Mouse (Mus musculus) kidney, embryonic 16.5 days (tissue): ENCODE measurements around the gene Tbl1x. TPM values are rescaled to one million over a fixed set of nuclear protein-coding genes. Genes with fewer than 3 reads are reported as not detected.

Experiments
- ATAC-seq: fragments of 200-750 bp; cut with Nextera tagmentation; 2 replicates; pipeline ENCODE4 v1.8.0; 2017; ENCODE audit warnings: moderate TSS enrichment; ENCODE audit not compliant: low FRiP score, low TSS enrichment
- H3K27ac ChIP-seq: fragments of 300-500 bp; sonication (generic); 2 replicates; pipeline ENCODE4 v1.5.1; 2014; ENCODE audit warnings: low read length
- H3K27me3 ChIP-seq: fragments of 300-500 bp; sonication (generic); 2 replicates; pipeline ENCODE4 v1.6.1; 2014; ENCODE audit warnings: low read length, control low read depth, mixed read lengths; ENCODE audit not compliant: insufficient read depth
- H3K36me3 ChIP-seq: fragments of 300-500 bp; sonication (generic); 2 replicates; pipeline ENCODE4 v1.6.1; 2014; ENCODE audit warnings: low read length, control low read depth, mixed read lengths; ENCODE audit not compliant: insufficient read depth
- H3K4me1 ChIP-seq: fragments of 300-500 bp; sonication (generic); 2 replicates; pipeline ENCODE4 v1.6.1; 2014; ENCODE audit warnings: low read length, control low read depth, mixed read lengths; ENCODE audit not compliant: insufficient read depth
- H3K4me2 ChIP-seq: fragments of 300-500 bp; sonication (generic); replicated peaks from 2 replicates; pipeline ENCODE4 v1.6.1; 2014; ENCODE audit warnings: low read depth, low read length
- H3K4me3 ChIP-seq: fragments of 300-500 bp; sonication (generic); 2 replicates; pipeline ENCODE4 v1.5.1; 2014; ENCODE audit warnings: mild to moderate bottlenecking, low read length
- H3K9ac ChIP-seq: fragments of 300-500 bp; sonication (generic); replicated peaks from 2 replicates; pipeline ENCODE4 v1.6.1; 2014; ENCODE audit warnings: low read length
- H3K9me3 ChIP-seq: fragments of 300-500 bp; sonication (generic); 2 replicates; pipeline ENCODE4 v1.6.1; 2016; ENCODE audit warnings: low read length, control low read depth
- WGBS: fragments of 180-500 bp; shearing (Covaris S2); extraction: QIAGEN DNeasy Blood & Tissue Kit; methylation state at CpG from one replicate; pipeline ENCODE4 v1.1.7; 2014; 5-methylcytosine and 5-hydroxymethylcytosine counted together
- polyA plus RNA-seq: library from polyadenylated mRNA; unstranded; fragments of >200 nt; fragmentation: Nextera tagmentation; extraction: Ambion mirVana; gene quantifications from 2 replicates; pipeline ENCODE4 v1.2.1, GENCODE M21; 2015

Gene Tbl1x
- polyA plus RNA-seq, 1 experiment from 2014 or later: 79.6 TPM

- no peak overlapping the region for H3K9ac ChIP-seq
- H3K4me3 ChIP-seq: no peak overlapping the region
- 77% methylated on average over 6 of the region's 6 CpGs for WGBS
- no peaks in the 10 kb centered on the region for H3K36me3 ChIP-seq
- ATAC-seq: no peak
- no peaks in the 10 kb centered on the region for H3K27me3 ChIP-seq
- no peak overlapping the region for H3K4me2 ChIP-seq
- no peak overlapping the region for H3K27ac ChIP-seq
- peaks cover 6% of the 10 kb centered on the region for H3K4me1 ChIP-seq
- no peaks in the 10 kb centered on the region for H3K9me3 ChIP-seq
These were observed 106.7 kb downstream of the Tbl1x start for GRCm38 (mm10) chrX:77617368-77618144.

- Histone ChIP-seq H3K4me2 (no peak overlapping the region), H3K9me3 (no peaks in the 10 kb centered on the region), H3K9ac (no peak overlapping the region), H3K4me3 (no peak overlapping the region), H3K27me3 (no peaks in the 10 kb centered on the region), H3K36me3 (0 out of 2 replicates have a peak, but pooled peaks cover 2% of the 10 kb centered on the region), H3K27ac (no peak overlapping the region), H3K4me1 (no peaks in the 10 kb centered on the region)
- WGBS: 79% methylated on average over 2 of the region's 2 CpGs
- no peak for ATAC-seq
These were observed 119.6 kb downstream of the Tbl1x start for GRCm38 (mm10) chrX:77630439-77630838.

- Histone ChIP-seq H3K4me2 (no peak overlapping the region), H3K9me3 (no peaks in the 10 kb centered on the region), H3K9ac (no peak overlapping the region), H3K4me1 (no peaks in the 10 kb centered on the region), H3K27me3 (no peaks in the 10 kb centered on the region), H3K27ac (no peak overlapping the region), H3K36me3 (0 out of 2 replicates have a peak, but pooled peaks cover 3% of the 10 kb centered on the region), H3K4me3 (no peak overlapping the region)
- 58% methylated on average over 3 of the region's 3 CpGs for WGBS
- peak; percentile 49; the same call in 1 of the 2 replicates for ATAC-seq
These were observed 125.7 kb downstream of the Tbl1x start for GRCm38 (mm10) chrX:77636499-77636898.

GRCm38 (mm10) chrX:77638076-77638475, 127.3 kb downstream of the Tbl1x start:
- Histone ChIP-seq H3K27ac (no peak overlapping the region), H3K4me1 (no peaks in the 10 kb centered on the region), H3K4me2 (no peak overlapping the region), H3K36me3 (0 out of 2 replicates have a peak, but pooled peaks cover 3% of the 10 kb centered on the region), H3K4me3 (no peak overlapping the region), H3K9ac (no peak overlapping the region), H3K9me3 (no peaks in the 10 kb centered on the region), H3K27me3 (no peaks in the 10 kb centered on the region)
- WGBS: 12% methylated on average over 3 of the region's 3 CpGs
- 0 out of 2 replicates have a peak, but pooled peaks have one; percentile 31 for ATAC-seq

- 89% methylated on average over 4 of the region's 4 CpGs for WGBS
- H3K4me1 ChIP-seq: no peaks in the 10 kb centered on the region
- no peak overlapping the region for H3K4me2 ChIP-seq
- H3K27ac ChIP-seq: no peak overlapping the region
- no peaks in the 10 kb centered on the region for H3K27me3 ChIP-seq
- 0 out of 2 replicates have a peak, but pooled peaks cover 3% of the 10 kb centered on the region for H3K36me3 ChIP-seq
- H3K9ac ChIP-seq: no peak overlapping the region
- H3K4me3 ChIP-seq: no peak overlapping the region
- no peaks in the 10 kb centered on the region for H3K9me3 ChIP-seq
- no peak for ATAC-seq
These were observed 129.5 kb downstream of the Tbl1x start for GRCm38 (mm10) chrX:77640301-77640700.

GRCm38 (mm10) chrX:77646164-77646563, 135.4 kb downstream of the Tbl1x start:
- Histone ChIP-seq H3K4me2 (no peak overlapping the region), H3K36me3 (peaks cover 20% of the 10 kb centered on the region; the same call in 1 of the 2 replicates), H3K4me3 (no peak overlapping the region), H3K9me3 (no peaks in the 10 kb centered on the region), H3K27me3 (no peaks in the 10 kb centered on the region), H3K9ac (no peak overlapping the region), H3K27ac (no peak overlapping the region), H3K4me1 (no peaks in the 10 kb centered on the region)
- 90% methylated on average over 7 of the region's 7 CpGs for WGBS
- ATAC-seq: no peak

GRCm38 (mm10) chrX:77650246-77650645, 139.4 kb downstream of the Tbl1x start:
- Histone ChIP-seq H3K4me1 (no peaks in the 10 kb centered on the region), H3K9me3 (no peaks in the 10 kb centered on the region), H3K36me3 (peaks cover 32% of the 10 kb centered on the region; the same call in 1 of the 2 replicates), H3K4me3 (no peak overlapping the region), H3K4me2 (no peak overlapping the region), H3K27me3 (no peaks in the 10 kb centered on the region), H3K9ac (no peak overlapping the region), H3K27ac (no peak overlapping the region)
- peak; percentile 67 for ATAC-seq
- 64% methylated on average over 2 of the region's 2 CpGs for WGBS

GRCm38 (mm10) chrX:77662030-77662429, 151.2 kb downstream of the Tbl1x start:
- peaks cover 21% of the 10 kb centered on the region for H3K36me3 ChIP-seq
- ATAC-seq: no peak
- 91% methylated on average over 3 of the region's 3 CpGs for WGBS
- H3K27me3 ChIP-seq: no peaks in the 10 kb centered on the region
- H3K4me3 ChIP-seq: no peak overlapping the region
- H3K4me2 ChIP-seq: no peak overlapping the region
- no peak overlapping the region for H3K9ac ChIP-seq
- 0 out of 2 replicates have a peak, but pooled peaks cover 2% of the 10 kb centered on the region for H3K9me3 ChIP-seq
- H3K27ac ChIP-seq: no peak overlapping the region
- no peaks in the 10 kb centered on the region for H3K4me1 ChIP-seq

GRCm38 (mm10) chrX:77663276-77663675, 152.5 kb downstream of the Tbl1x start:
- WGBS: 75% methylated on average over 3 of the region's 3 CpGs
- Histone ChIP-seq H3K9me3 (0 out of 2 replicates have a peak, but pooled peaks cover 2% of the 10 kb centered on the region), H3K27me3 (no peaks in the 10 kb centered on the region), H3K27ac (no peak overlapping the region), H3K4me1 (no peaks in the 10 kb centered on the region), H3K36me3 (peaks cover 21% of the 10 kb centered on the region), H3K4me2 (no peak overlapping the region), H3K9ac (no peak overlapping the region), H3K4me3 (no peak overlapping the region)
- no peak for ATAC-seq

GRCm38 (mm10) chrX:77665030-77665429, 154.2 kb downstream of the Tbl1x start:
- Histone ChIP-seq H3K9ac (no peak overlapping the region), H3K27ac (no peak overlapping the region), H3K27me3 (no peaks in the 10 kb centered on the region), H3K4me3 (no peak overlapping the region), H3K36me3 (0 out of 2 replicates have a peak, but pooled peaks cover 11% of the 10 kb centered on the region), H3K4me1 (no peaks in the 10 kb centered on the region), H3K4me2 (no peak overlapping the region), H3K9me3 (0 out of 2 replicates have a peak, but pooled peaks cover 2% of the 10 kb centered on the region)
- ATAC-seq: no peak
- WGBS: 85% methylated on average over 2 of the region's 2 CpGs
